20 mouse cellular contexts compared by ENCODE assay signal in genomic region chr14:99362956-99363355, GRCm38 (mm10).
"Had no signal": no experiment of that assay in that cellular context is flagged by ENCODE, and none has a peak within 500 bp of the region (broad histone marks: within the 10 kb centered on the region; RNA-seq: fewer than 3 reads in every experiment).

No protein-coding gene starts in this region.

- ATAC-seq: liver, postnatal 0 days; lung, postnatal 0 days had no signal

- H3K4me1 ChIP-seq: liver, embryonic 13.5 days; liver, embryonic 15.5 days; lung, embryonic 15.5 days; megakaryocyte, embryonic 14.5 days; neural tube, embryonic 12.5 days had no signal

- H3K36me3 ChIP-seq: liver, embryonic 13.5 days; liver, embryonic 15.5 days; lung, embryonic 15.5 days; midbrain, embryonic 12.5 days; neural tube, embryonic 12.5 days had no signal

- H3K9ac ChIP-seq: liver, embryonic 13.5 days; liver, embryonic 15.5 days; liver, postnatal 0 days; lung, embryonic 15.5 days; midbrain, embryonic 12.5 days; neural tube, embryonic 12.5 days had no signal

- H3K9me3 ChIP-seq: liver, embryonic 13.5 days; liver, embryonic 15.5 days; lung, embryonic 15.5 days; midbrain, embryonic 12.5 days; neural tube, embryonic 12.5 days had no signal

- H3K27me3 ChIP-seq: liver, embryonic 13.5 days; liver, embryonic 15.5 days; lung, embryonic 15.5 days; neural tube, embryonic 12.5 days had no signal

- DNase-seq: liver, embryonic 13.5 days; liver, postnatal 0 days; lung, adult 2 months; lung, postnatal 14 days; lung, postnatal 36 days; midbrain, embryonic 14.5 days; retina, postnatal 1 day; right cerebral cortex, adult 18-20 months; right cerebral cortex, postnatal 25 days; right cerebral cortex, postnatal 4 days; thymus, adult 18-20 months; thymus, postnatal 14 days; thymus, postnatal 36 days had no signal

- H3K27ac ChIP-seq: liver, embryonic 13.5 days; liver, embryonic 15.5 days; macrophage; midbrain, embryonic 12.5 days; neural tube, embryonic 12.5 days had no signal

- H3K4me3 ChIP-seq: liver, embryonic 13.5 days; liver, embryonic 15.5 days; lung, embryonic 15.5 days; megakaryocyte, embryonic 14.5 days; midbrain, embryonic 12.5 days; neural tube, embryonic 12.5 days had no signal

- H3K4me2 ChIP-seq: liver, embryonic 13.5 days; liver, embryonic 15.5 days; lung, embryonic 15.5 days; midbrain, embryonic 12.5 days; neural tube, embryonic 12.5 days had no signal
